ENCODE assay signal across 24 mouse cellular contexts in the genomic region with DNA sequence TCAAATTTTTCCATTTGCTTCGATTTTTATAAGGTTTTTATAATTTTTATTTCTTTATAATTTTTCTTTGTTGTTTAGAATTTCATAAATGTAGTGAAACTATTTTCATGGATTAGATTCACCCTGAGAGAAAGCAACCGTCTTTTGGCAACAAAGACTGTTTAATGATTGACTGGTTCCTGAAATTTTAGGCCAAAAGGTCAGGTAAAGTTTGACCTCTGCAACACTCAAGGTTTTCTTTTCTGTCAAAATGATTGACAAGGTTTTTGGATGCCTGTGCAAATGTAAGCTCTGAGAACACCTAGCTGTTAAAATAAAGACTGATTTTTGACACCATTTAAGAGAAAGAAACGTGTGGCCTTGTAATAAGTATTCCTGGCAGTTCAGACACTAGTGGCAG.
"Had no signal": no experiment of that assay in that cellular context is flagged by ENCODE, and none has a peak within 500 bp of the region (broad histone marks: within the 10 kb centered on the region; RNA-seq: fewer than 3 reads in every experiment).

No protein-coding gene starts in this region.

- H3K9ac ChIP-seq: heart, embryonic 12.5 days; hindbrain, embryonic 12.5 days; hindbrain, embryonic 14.5 days; intestine, embryonic 15.5 days; limb, embryonic 12.5 days; liver, embryonic 12.5 days; liver, embryonic 14.5 days had no signal

- H3K27me3 ChIP-seq: heart, embryonic 12.5 days; hindbrain, embryonic 12.5 days; intestine, embryonic 15.5 days; limb, embryonic 12.5 days; liver, embryonic 12.5 days had no signal

- H3K36me3 ChIP-seq: heart, embryonic 10.5 days; heart, embryonic 12.5 days; hindbrain, embryonic 10.5 days; hindbrain, embryonic 12.5 days; intestine, embryonic 15.5 days; limb, embryonic 10.5 days; limb, embryonic 12.5 days; liver, embryonic 12.5 days had no signal

- ATAC-seq: hindbrain, embryonic 16.5 days; inflammation-experienced regulatory T-cells, adult 6 months; intestine, embryonic 15.5 days; intestine, postnatal 0 days; liver, embryonic 12.5 days had no signal

- H3K27ac ChIP-seq: heart, embryonic 10.5 days; hindbrain, embryonic 10.5 days; hindbrain, embryonic 12.5 days; hindbrain, embryonic 14.5 days; intestine, embryonic 15.5 days; layer of hippocampus, adult 2 months; left cerebral cortex, adult 2 months; limb, embryonic 10.5 days; limb, embryonic 12.5 days; liver, embryonic 12.5 days; liver, embryonic 14.5 days had no signal

- DNase-seq: gastrocnemius, postnatal 14 days; heart, adult 18-20 months; heart, postnatal 10 days; heart, postnatal 4 days; kidney, adult 8-10 months; kidney, postnatal 10 days; kidney, postnatal 25 days; kidney, postnatal 4 days; liver had no signal

- H3K4me2 ChIP-seq: heart, embryonic 12.5 days; hindbrain, embryonic 12.5 days; hindbrain, embryonic 14.5 days; intestine, embryonic 15.5 days; limb, embryonic 12.5 days; liver, embryonic 12.5 days had no signal

- H3K4me1 ChIP-seq: heart, embryonic 10.5 days; heart, embryonic 12.5 days; hindbrain, embryonic 10.5 days; hindbrain, embryonic 12.5 days; intestine, embryonic 15.5 days; limb, embryonic 10.5 days; limb, embryonic 12.5 days; liver, embryonic 12.5 days had no signal

- H3K4me3 ChIP-seq: heart, embryonic 10.5 days; heart, embryonic 12.5 days; hindbrain, embryonic 10.5 days; hindbrain, embryonic 12.5 days; intestine, embryonic 15.5 days; layer of hippocampus, adult 2 months; left cerebral cortex, adult 2 months; limb, embryonic 10.5 days; limb, embryonic 12.5 days; liver, embryonic 12.5 days had no signal

- H3K9me3 ChIP-seq: heart, embryonic 10.5 days; heart, embryonic 12.5 days; hindbrain, embryonic 10.5 days; hindbrain, embryonic 12.5 days; intestine, embryonic 15.5 days; limb, embryonic 10.5 days; limb, embryonic 12.5 days; liver, embryonic 12.5 days had no signal
